Mouse (Mus musculus) right cerebral cortex, adult 18-20 months (tissue): ENCODE data around the gene Snx15.
A peak's percentile ranks its signal among the peaks of the same experiment; 100 is the strongest.

ENCODE experiments used
- DNase-seq: peaks from one replicate; pipeline ENCODE4 v3.0.0; 2022; ENCODE audit warnings: mixed read lengths

The Snx15 gene

GRCm38 (mm10) chr19:6118677-6119185 is 9.4 kb downstream of the Snx15 start:
- no peak for DNase-seq

GRCm38 (mm10) chr19:6117986-6118676 is 10.0 kb downstream of the Snx15 start, which contains the start of gene Sac3d1:
Gene Sac3d1 (minus strand): TSS chr19:6118650.
- DNase-seq = peak; percentile 92

- DNase-seq = peak; percentile 23
Measured at GRCm38 (mm10) chr19:6117346-6117985, 10.6 kb downstream of the Snx15 start.

GRCm38 (mm10) chr19:6116113-6116850 is 11.8 kb downstream of the Snx15 start:
- peak; percentile 25 for DNase-seq

- no peak for DNase-seq
Measured at GRCm38 (mm10) chr19:6113116-6113515, 15.0 kb downstream of the Snx15 start.

DNA sequence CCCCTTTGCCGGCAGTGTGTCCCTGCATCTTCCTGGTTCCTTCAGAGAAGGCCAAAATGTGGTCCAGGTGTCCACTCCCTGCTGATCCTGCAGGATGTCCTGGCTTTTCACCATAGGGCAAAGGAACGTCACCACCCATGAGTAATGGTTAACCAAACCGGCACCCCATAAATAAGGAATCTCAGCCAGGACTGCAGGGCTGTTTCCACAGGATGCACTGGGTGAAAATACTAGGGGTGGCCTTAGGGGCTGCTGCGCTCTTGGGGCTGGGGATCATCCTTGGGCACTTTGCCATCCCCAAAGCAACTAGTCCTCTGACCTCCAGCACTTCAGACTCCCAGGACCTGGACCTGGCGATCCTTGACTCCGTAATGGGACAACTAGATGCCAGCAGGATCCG is 22.5 kb downstream of the Snx15 start, which contains the start of gene Naaladl1:
TSS of gene Naaladl1 (plus strand) at position 197 of the 400 bp plus-strand sequence.
- no peak for DNase-seq

GRCm38 (mm10) chr19:6104476-6104875 is 23.6 kb downstream of the Snx15 start:
- no peak for DNase-seq

DNA sequence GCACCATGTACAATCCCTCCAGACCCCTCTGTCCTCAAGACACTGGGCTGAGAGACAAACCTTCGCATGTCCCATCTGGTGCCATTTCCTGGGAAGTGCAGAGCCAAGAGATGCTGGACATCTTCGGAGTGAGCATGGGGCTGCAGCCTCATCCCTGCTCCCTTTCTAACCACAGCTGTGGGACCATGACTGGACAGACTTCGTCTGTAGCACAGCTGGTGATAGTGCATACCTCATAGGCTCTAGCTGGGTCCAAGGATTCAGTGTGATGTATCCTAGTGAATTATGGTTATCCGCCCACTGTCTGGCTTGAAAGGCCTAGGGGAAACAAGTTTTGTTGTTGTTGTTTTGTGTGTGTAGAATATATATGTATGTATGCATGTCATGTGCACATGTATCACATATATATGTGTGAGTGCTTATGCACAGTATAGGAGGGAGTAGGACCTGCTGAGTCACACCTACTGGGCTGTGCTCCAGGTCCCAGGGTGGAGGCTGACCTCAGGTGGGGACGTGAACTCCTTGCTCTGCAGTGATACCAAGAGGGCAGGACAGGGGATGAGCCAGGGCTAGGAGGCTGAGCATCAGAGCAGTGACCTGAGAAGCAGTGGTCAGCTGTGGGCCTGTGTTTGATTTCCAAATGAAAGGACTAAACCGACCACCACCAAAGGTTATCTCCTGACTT is 25.8 kb downstream of the Snx15 start:
- no peak for DNase-seq

DNA sequence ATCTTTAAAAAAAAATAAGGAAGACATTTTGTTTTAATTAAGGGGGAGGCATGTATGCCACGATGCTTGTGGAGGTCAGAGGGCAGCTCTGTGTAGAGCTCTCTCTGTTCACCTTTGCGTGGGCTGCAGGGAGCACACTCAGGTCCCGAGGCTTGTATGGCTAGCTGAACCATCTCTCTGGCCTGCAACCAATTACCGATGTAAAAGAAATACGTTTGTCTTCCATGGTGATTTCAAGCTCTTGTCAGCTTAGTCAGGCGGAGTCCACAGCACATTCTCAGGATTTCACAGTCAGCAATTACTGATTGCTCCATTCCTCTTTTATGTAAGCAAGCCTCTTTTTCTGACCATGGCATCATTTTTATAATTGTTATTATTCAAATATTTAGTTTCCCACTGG is 26.9 kb downstream of the Snx15 start:
- DNase-seq = no peak

- DNase-seq = no peak
Measured at GRCm38 (mm10) chr19:6097847-6098246, 30.3 kb downstream of the Snx15 start.

GRCm38 (mm10) chr19:6094119-6094518 is 34.0 kb downstream of the Snx15 start, which contains the start of gene AC131692.1:
Gene AC131692.1 (plus strand): TSS chr19:6094419.
- DNase-seq = no peak

GRCm38 (mm10) chr19:6088841-6089240 is 39.3 kb downstream of the Snx15 start:
- no peak for DNase-seq

GRCm38 (mm10) chr19:6085417-6085879 is 42.7 kb downstream of the Snx15 start:
- DNase-seq = no peak

- peak; percentile 98 for DNase-seq
Measured at GRCm38 (mm10) chr19:6084478-6085248, 43.4 kb downstream of the Snx15 start, which contains the start of the genes Zfpl1 and Cdca5. Gene Zfpl1 (minus strand): TSS chr19:6084956. Gene Cdca5 (plus strand): TSS chr19:6084983.

DNA sequence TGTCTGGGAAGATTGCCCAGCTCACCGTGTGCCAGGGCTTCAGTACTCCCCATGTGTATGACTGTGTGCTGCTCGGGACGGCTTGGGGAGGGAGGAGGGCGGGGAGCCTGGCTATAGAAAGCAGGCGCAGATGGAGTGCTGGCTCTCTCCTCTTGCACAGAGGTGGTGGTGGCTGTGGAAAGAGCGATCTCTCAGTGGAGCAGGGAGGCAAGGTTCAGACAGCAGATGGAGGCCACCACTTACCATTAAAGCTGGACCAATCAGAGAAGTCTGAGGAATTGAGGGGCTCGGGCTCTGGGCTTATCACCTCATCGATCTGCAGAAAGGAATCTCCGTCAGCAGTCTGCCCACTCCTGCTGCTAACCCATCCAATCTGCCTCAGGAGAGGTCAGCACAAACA is 45.9 kb downstream of the Snx15 start, which contains the start of gene Gm28374:
TSS of gene Gm28374 (minus strand) at position 101 of the 400 bp plus-strand sequence.
- DNase-seq = no peak

DNA sequence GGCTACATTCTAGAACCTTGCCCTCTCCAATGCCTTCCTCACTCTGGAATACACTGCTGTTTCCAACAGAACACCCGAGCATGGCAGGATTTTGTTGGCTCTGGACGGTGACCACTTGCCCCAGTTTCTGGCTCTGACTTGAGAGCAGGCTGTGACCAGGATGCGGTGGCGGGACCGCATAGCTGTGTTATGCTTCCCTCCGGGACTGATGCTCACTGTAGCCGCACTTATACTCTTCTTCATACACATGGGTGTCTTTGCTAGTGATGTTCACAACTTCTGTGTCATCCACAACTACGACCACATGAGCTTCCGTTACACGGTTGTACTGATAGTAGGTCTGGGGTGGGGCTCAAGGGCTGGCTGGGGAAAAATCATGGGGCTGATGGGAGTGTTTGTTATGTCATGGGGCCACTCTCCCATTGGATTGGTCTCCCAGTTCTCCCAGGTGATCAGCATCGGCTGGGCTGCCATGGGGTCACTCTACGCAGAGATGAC is 48.1 kb downstream of the Snx15 start, which contains the start of gene Tmem262:
TSS of gene Tmem262 (plus strand) at position 51 of the 498 bp plus-strand sequence.
- DNase-seq = no peak

GRCm38 (mm10) chr19:6076564-6077393 is 51.3 kb downstream of the Snx15 start, which contains the start of gene Vps51:
Gene Vps51 (minus strand): TSS chr19:6077231.
- peak; percentile 88 for DNase-seq

DNA sequence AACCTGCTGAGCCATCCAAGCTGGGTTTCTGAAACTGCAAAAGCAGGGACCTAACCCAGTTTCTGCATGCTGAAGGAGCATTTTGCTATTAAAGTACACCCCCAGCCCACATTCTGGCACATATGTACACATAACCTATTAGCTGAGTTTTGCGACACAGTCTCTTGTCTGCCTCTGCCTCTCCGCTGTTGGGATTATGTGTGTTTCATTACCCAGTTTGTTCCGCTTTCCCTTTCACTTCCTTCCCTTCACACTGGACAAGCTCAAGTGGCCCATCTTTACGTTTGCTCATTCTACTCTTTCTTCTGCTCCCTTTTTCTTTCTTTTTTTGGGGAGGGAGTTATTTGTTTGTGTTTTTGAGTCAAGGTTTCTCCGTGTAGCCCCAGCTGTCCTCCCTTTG is 54.2 kb downstream of the Snx15 start:
- no peak for DNase-seq

DNA sequence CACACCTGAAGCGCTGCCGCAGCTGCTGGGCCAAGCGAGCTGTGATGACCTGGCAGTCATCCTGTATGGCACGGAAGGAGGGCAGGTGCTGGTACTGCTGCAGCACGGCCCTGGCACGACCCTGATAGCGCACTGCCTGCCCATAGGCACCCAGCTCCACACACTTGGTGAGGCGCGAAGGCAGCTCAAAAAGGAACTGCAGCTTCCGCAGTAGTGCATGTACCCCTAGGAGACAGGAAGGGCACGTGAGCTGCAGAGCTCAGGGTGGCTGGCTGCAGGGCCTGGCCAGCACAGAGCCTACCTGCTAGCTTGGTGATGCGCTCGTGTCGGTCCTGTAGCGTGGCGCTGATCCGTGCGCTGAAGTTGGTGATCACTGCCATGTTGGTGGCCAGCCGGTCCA is 56.8 kb downstream of the Snx15 start:
- DNase-seq = no peak

- DNase-seq = no peak
Measured at GRCm38 (mm10) chr19:6070571-6071250, 57.4 kb downstream of the Snx15 start.
